11 mouse cellular contexts compared by ENCODE assay signal in the genomic region with DNA sequence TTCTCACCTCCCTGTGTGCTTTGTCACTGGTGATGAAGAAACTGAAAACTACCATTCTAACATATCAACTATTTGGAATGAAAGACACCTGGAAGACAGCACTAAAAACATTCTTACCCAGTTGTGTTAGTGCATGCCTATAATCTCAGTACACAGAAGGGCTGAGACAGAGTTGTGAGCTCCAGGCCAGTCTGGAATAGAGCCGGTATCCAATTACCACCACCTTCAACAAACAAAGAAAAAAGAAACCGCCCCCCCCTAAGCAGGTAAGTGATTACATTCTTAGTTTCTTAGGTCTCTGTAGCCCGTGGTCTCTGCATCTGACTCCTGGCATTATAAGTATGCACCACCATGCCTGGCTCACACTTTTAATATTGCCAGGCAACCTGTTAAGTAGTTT. TPM values are rescaled to one million over a fixed set of nuclear protein-coding genes. Genes with fewer than 3 reads are reported as not detected.
DNase-seq lines count a peak whose midpoint lies in the region; ATAC-seq and TF ChIP-seq lines count a peak whose summit lies in the region.
"Had no signal": no experiment of that assay in that cellular context is flagged by ENCODE, and none has a peak within 500 bp of the region (broad histone marks: within the 10 kb centered on the region; RNA-seq: fewer than 3 reads in every experiment).

No protein-coding gene starts in this region.

- H3K4me3 ChIP-seq in heart, embryonic 10.5 days = peak overlapping the region; percentile 86; the same call in 1 of the 2 replicates
- H3K4me3 ChIP-seq in heart, adult 2 months = no peak overlapping the region
- H3K4me3 ChIP-seq in lung, postnatal 0 days (ENCODE audit: low read depth, low read length) = peak overlapping the region; percentile 87; the same call in 1 of the 2 replicates
- H3K4me3 ChIP-seq in intestine, postnatal 0 days (ENCODE audit: low read depth, low read length) = peak overlapping the region; percentile 91; the same call in 1 of the 2 replicates
- no peak overlapping the region for H3K4me3 ChIP-seq in stomach, embryonic 15.5 days (replicated peaks)

- no peak overlapping the region for H3K9ac ChIP-seq in heart, adult 2 months (ENCODE audit: low read depth, low read length)
- H3K9ac ChIP-seq in lung, postnatal 0 days (replicated peaks; ENCODE audit: low read depth) = no peak overlapping the region
- no peak overlapping the region for H3K9ac ChIP-seq in intestine, postnatal 0 days (ENCODE audit: low read depth, low read length)
- no peak overlapping the region for H3K9ac ChIP-seq in stomach, embryonic 15.5 days

- no peak overlapping the region for H3K27ac ChIP-seq in heart, embryonic 10.5 days
- H3K27ac ChIP-seq in heart, adult 2 months = no peak overlapping the region
- 0 out of 2 replicates have a peak overlapping the region, but pooled peaks have one; percentile 1 for H3K27ac ChIP-seq in lung, postnatal 0 days (ENCODE audit: low read length)
- no peak overlapping the region for H3K27ac ChIP-seq in intestine, postnatal 0 days (ENCODE audit: low read depth, low read length)
- H3K27ac ChIP-seq in stomach, embryonic 15.5 days = no peak overlapping the region

- H3K27me3 ChIP-seq in heart, embryonic 10.5 days (ENCODE audit: insufficient read depth, poor library complexity, severe bottlenecking) = peaks cover 18% of the 10 kb centered on the region
- no peaks in the 10 kb centered on the region for H3K27me3 ChIP-seq in heart, adult 2 months (ENCODE audit: control insufficient read depth, insufficient read depth, low read length)
- H3K27me3 ChIP-seq in lung, postnatal 0 days (replicated peaks; ENCODE audit: insufficient read depth, low read length) = no peaks in the 10 kb centered on the region
- no peaks in the 10 kb centered on the region for H3K27me3 ChIP-seq in intestine, postnatal 0 days (replicated peaks; ENCODE audit: control insufficient read depth, insufficient read depth, low read length)
- H3K27me3 ChIP-seq in stomach, embryonic 15.5 days (replicated peaks) = no peaks in the 10 kb centered on the region

- intact Hi-C loops in heart, adult 2 months (cut with DNase I) = loop anchor here (10.0 kb wide), 1 partner anchor 442 kb away; a partner anchor contains a TSS

- H3K4me1 ChIP-seq in heart, embryonic 10.5 days = peaks cover 5% of the 10 kb centered on the region; the same call in 1 of the 2 replicates
- peaks cover 7% of the 10 kb centered on the region for H3K4me1 ChIP-seq in heart, adult 2 months (ENCODE audit: control insufficient read depth, insufficient read depth, low read length)
- H3K4me1 ChIP-seq in lung, postnatal 0 days (ENCODE audit: insufficient read depth, low read depth, low read length) = no peaks in the 10 kb centered on the region; the same call in 1 of the 2 replicates
- H3K4me1 ChIP-seq in intestine, postnatal 0 days (replicated peaks; ENCODE audit: control insufficient read depth, insufficient read depth, low read length) = peaks cover 4% of the 10 kb centered on the region; the same call in 1 of the 2 replicates
- no peaks in the 10 kb centered on the region for H3K4me1 ChIP-seq in stomach, embryonic 15.5 days

- H3K36me3 ChIP-seq in heart, embryonic 10.5 days = peaks cover 4% of the 10 kb centered on the region; the same call in 1 of the 2 replicates
- peaks cover 10% of the 10 kb centered on the region for H3K36me3 ChIP-seq in heart, adult 2 months (ENCODE audit: control insufficient read depth, insufficient read depth, low read length)
- no peaks in the 10 kb centered on the region for H3K36me3 ChIP-seq in lung, postnatal 0 days (ENCODE audit: insufficient read depth, low read length)
- 0 out of 2 replicates have a peak, but pooled peaks cover 3% of the 10 kb centered on the region for H3K36me3 ChIP-seq in intestine, postnatal 0 days (ENCODE audit: control insufficient read depth, insufficient read depth)
- H3K36me3 ChIP-seq in stomach, embryonic 15.5 days = no peaks in the 10 kb centered on the region

- no peak for TF ChIP-seq POLR2A in heart, adult 2 months (IDR thresholded peaks at IDR 0.05; ENCODE audit: insufficient read depth, low read depth, low read length)

- H3K4me2 ChIP-seq in lung, postnatal 0 days (replicated peaks; ENCODE audit: low read depth, low read length) = peak overlapping the region; percentile 82
- H3K4me2 ChIP-seq in intestine, postnatal 0 days (replicated peaks; ENCODE audit: low read depth) = peak overlapping the region; percentile 71
- H3K4me2 ChIP-seq in stomach, embryonic 15.5 days = peak overlapping the region; percentile 69

- no peak for TF ChIP-seq CTCF in heart, adult 2 months (IDR thresholded peaks at IDR 0.05)
- no peak for TF ChIP-seq CTCF in lung, postnatal 0 days (IDR thresholded peaks at IDR 0.05)
- no peak for TF ChIP-seq CTCF in intestine, postnatal 0 days (IDR thresholded peaks at IDR 0.05; ENCODE audit: low read depth)

- ATAC-seq in lung, postnatal 0 days = no peak
- no peak for ATAC-seq in intestine, postnatal 0 days
- ATAC-seq in stomach, embryonic 15.5 days (ENCODE audit: insufficient read depth, low FRiP score, low read depth) = no peak

- no peak for TF ChIP-seq EP300 in heart, adult 2 months (IDR thresholded peaks at IDR 0.05; ENCODE audit: insufficient read depth, low read depth, low read length)
- TF ChIP-seq EP300 in lung, postnatal 0 days (IDR thresholded peaks at IDR 0.05) = no peak

- H3K9me3 ChIP-seq in heart, embryonic 10.5 days = no peaks in the 10 kb centered on the region
- no peaks in the 10 kb centered on the region for H3K9me3 ChIP-seq in lung, postnatal 0 days (ENCODE audit: low read length)
- H3K9me3 ChIP-seq in intestine, postnatal 0 days (ENCODE audit: control insufficient read depth) = no peaks in the 10 kb centered on the region
- no peaks in the 10 kb centered on the region for H3K9me3 ChIP-seq in stomach, embryonic 15.5 days

- WGBS in heart, embryonic 10.5 days = 12% methylated on average over 3 of the region's 3 CpGs
- 39% methylated on average over 3 of the region's 3 CpGs for WGBS in heart, adult 2 months
- WGBS in lung, postnatal 0 days = 7% methylated on average over 3 of the region's 3 CpGs
- 3% methylated on average over 3 of the region's 3 CpGs for WGBS in intestine, postnatal 0 days
- 24% methylated on average over 3 of the region's 3 CpGs for WGBS in stomach, embryonic 15.5 days

- no peaks in the 10 kb centered on the region for H3K79me2 ChIP-seq in heart, adult 2 months (replicated peaks; ENCODE audit: control insufficient read depth, insufficient read depth, low read length)

- no peak for DNase-seq in heart, embryonic 10.5 days (ENCODE audit: low spot score)
- DNase-seq in heart, adult 2 months = no peak
- peak; percentile 20 for DNase-seq in lung, postnatal 0 days (ENCODE audit: low spot score)
- DNase-seq in lung, postnatal 4 days = no peak
- no peak for DNase-seq in adrenal gland, adult (ENCODE audit: inconsistent age in 2 of 2, low spot score in 1 of 2)
- DNase-seq in layer of hippocampus, postnatal 36 days = no peak
- DNase-seq: cerebellum, postnatal 10 days; forebrain, postnatal 0 days; kidney, postnatal 14 days had no signal

RNA-seq across cellular contexts. Expression of a gene that starts 1.0 kb away (rescaled TPM):
- polyA plus RNA-seq in heart, embryonic 10.5 days (2016; fragmentation: Nextera tagmentation; extraction: Ambion mirVana) = 52.6 and 57.7 TPM in 2 replicates
- total RNA-seq in heart, adult 2 months (2021) = 10 to 100 TPM; 73.6 to 74.9 TPM
- 50.6 and 72.3 TPM in 2 replicates for polyA plus RNA-seq in heart, adult 2 months (2012; rRNA removed)
- polyA plus RNA-seq in lung, postnatal 0 days (2015; fragmentation: Nextera tagmentation; extraction: Ambion mirVana) = 77.4 and 93.0 TPM in 2 replicates
- 484 and 527 TPM in 2 replicates for polyA plus RNA-seq in intestine, postnatal 0 days (2015; fragmentation: Nextera tagmentation; extraction: Ambion mirVana)
- polyA plus RNA-seq in stomach, embryonic 15.5 days (2015; fragmentation: Nextera tagmentation; extraction: Ambion mirVana) = 80.8 and 92.6 TPM in 2 replicates
- total RNA-seq in layer of hippocampus, postnatal 36 days (2021) = 10 to 100 TPM; 64.6 to 71.4 TPM

RNA-seq across cellular contexts. Expression of a gene that starts 20.2 kb away (rescaled TPM):
- 7.7 and 9.4 TPM in 2 replicates for polyA plus RNA-seq in heart, embryonic 10.5 days (2016; fragmentation: Nextera tagmentation; extraction: Ambion mirVana)
- 10 to 100 TPM; 10.8 to 12.1 TPM for total RNA-seq in heart, adult 2 months (2021)
- 1.1 and 2.2 TPM in 2 replicates for polyA plus RNA-seq in heart, adult 2 months (2012; rRNA removed)
- polyA plus RNA-seq in lung, postnatal 0 days (2015; fragmentation: Nextera tagmentation; extraction: Ambion mirVana) = 2.6 and 2.7 TPM in 2 replicates
- 1.1 and 1.4 TPM in 2 replicates for polyA plus RNA-seq in intestine, postnatal 0 days (2015; fragmentation: Nextera tagmentation; extraction: Ambion mirVana)
- 7.4 and 8.3 TPM in 2 replicates for polyA plus RNA-seq in stomach, embryonic 15.5 days (2015; fragmentation: Nextera tagmentation; extraction: Ambion mirVana)
- 1 to 10 TPM; 3.1 to 3.2 TPM for total RNA-seq in layer of hippocampus, postnatal 36 days (2021)

Comparison
In these comparisons a context has a peak if more than half of its experiments do, and no peak if none do; other contexts are left out.
1. H3K4me3 ChIP-seq: peak in heart, embryonic 10.5 days (single experiment), lung, postnatal 0 days (single experiment) and intestine, postnatal 0 days (single experiment); none in heart, adult 2 months (single experiment) and stomach, embryonic 15.5 days (single experiment).
2. Peak in every context shown above with its lines, with median percentiles within 50 percentile points of each other: H3K4me2 ChIP-seq.